Mouse (Mus musculus) bone marrow, adult 2 months (tissue): Measurements from ENCODE around the gene Aagab. TPM values are rescaled to one million over a fixed set of nuclear protein-coding genes. Genes with fewer than 3 reads are reported as not detected.

Experiments used
- H3K27ac ChIP-seq: fragments of 200-500 bp; 2 replicates; pipeline ENCODE4 v1.5.1; 2012; ENCODE audit warnings: low read depth, mild to moderate bottlenecking, control low read depth, inconsistent platforms, low read length; ENCODE audit not compliant: control insufficient read depth, poor library complexity, insufficient read depth
- H3K4me1 ChIP-seq: fragments of 200-500 bp; 2 replicates; pipeline ENCODE4 v1.6.1; 2011; ENCODE audit warnings: low read length; ENCODE audit not compliant: control insufficient read depth, insufficient read depth
- H3K4me3 ChIP-seq: fragments of 200-500 bp; replicated peaks from 2 replicates; pipeline ENCODE3; 2011; ENCODE audit warnings: mild to moderate bottlenecking, low read depth, low read length, control low read depth; ENCODE audit not compliant: control insufficient read depth
- CTCF ChIP-seq: fragments of 200-500 bp; IDR thresholded peaks from 2 replicates; pipeline ENCODE4 v1.5.1; 2011; ENCODE audit warnings: low read length, control low read depth; ENCODE audit not compliant: control insufficient read depth, insufficient read depth
- POLR2A ChIP-seq: fragments of 200-500 bp; IDR thresholded peaks from 2 replicates; pipeline ENCODE4 v1.6.1; 2011; ENCODE audit warnings: low read depth, mild to moderate bottlenecking, control low read depth, low read length, borderline replicate concordance; ENCODE audit not compliant: control insufficient read depth
- WGBS: fragments of 180-500 bp; shearing (Covaris S2); methylation state at CpG from one replicate; pipeline ENCODE4 v1.1.7; 2018; 5-methylcytosine and 5-hydroxymethylcytosine counted together
- polyA plus RNA-seq: library from polyadenylated mRNA; stranded (reverse); fragments of >200 nt; gene quantifications from 2 replicates; pipeline ENCODE4 v1.2.4, GENCODE M21; 2011; ENCODE audit warnings: low replicate concordance; ENCODE audit not compliant: missing spikeins, insufficient read depth, insufficient read length

Gene Aagab
- polyA plus RNA-seq, 1 experiment = 13.9 TPM

GRCm38 (mm10) chr9:63610231-63610630, 7.8 kb downstream of the Aagab start:
- 76% methylated on average over 6 of the region's 6 CpGs for WGBS
- TF ChIP-seq POLR2A (no peak), CTCF (peak; percentile 40; the same call in 1 of the 2 replicates)
- H3K4me1 ChIP-seq = peaks cover 27% of the 10 kb centered on the region
- H3K4me3 ChIP-seq = no peak overlapping the region
- no peak overlapping the region for H3K27ac ChIP-seq

DNA sequence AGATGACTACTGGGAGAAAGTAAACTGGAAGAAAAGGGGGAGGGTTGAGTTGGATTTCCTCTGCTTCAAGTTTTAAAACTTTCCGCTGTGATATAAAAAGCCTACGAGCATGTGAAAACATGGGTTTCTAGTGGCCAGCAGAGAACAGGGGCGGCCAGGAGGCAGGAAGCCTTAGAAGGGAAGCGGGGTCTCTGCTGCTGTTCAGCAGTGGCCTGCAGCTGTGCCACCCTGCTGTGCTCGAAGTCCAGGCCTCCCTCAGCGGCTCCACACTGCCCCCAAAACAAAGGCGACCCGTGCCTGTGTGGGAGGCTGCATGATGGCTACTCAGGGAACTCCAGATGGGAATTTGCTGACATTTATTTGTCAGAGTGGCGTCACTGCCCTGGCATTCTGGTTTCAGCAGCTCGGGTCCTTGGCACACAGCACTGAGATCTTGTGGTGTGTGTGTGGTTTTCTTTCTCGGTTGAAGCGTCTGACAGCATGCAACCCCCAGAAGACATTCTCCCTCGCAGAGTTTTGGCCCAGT, 8.4 kb downstream of the Aagab start:
- Histone ChIP-seq H3K4me3 (no peak overlapping the region), H3K27ac (peak overlapping the region; percentile 79), H3K4me1 (peaks cover 29% of the 10 kb centered on the region)
- 6% methylated on average over 13 of the region's 13 CpGs for WGBS
- TF ChIP-seq POLR2A (no peak), CTCF (no peak)

- no peak overlapping the region for H3K4me3 ChIP-seq
- peak overlapping the region; percentile 30; the same call in 1 of the 2 replicates for H3K27ac ChIP-seq
- no peak for TF ChIP-seq POLR2A
- no peak for TF ChIP-seq CTCF
- H3K4me1 ChIP-seq = peaks cover 29% of the 10 kb centered on the region
- 11% methylated on average over 5 of the region's 5 CpGs for WGBS
These were observed 9.5 kb downstream of the Aagab start for GRCm38 (mm10) chr9:63611967-63612366.

GRCm38 (mm10) chr9:63612565-63613515, 10.4 kb downstream of the Aagab start:
- Histone ChIP-seq H3K4me3 (no peak overlapping the region), H3K4me1 (peaks cover 29% of the 10 kb centered on the region), H3K27ac (peak overlapping the region; percentile 67)
- WGBS = 46% methylated on average over 16 of the region's 16 CpGs
- TF ChIP-seq CTCF (no peak), POLR2A (no peak)

DNA sequence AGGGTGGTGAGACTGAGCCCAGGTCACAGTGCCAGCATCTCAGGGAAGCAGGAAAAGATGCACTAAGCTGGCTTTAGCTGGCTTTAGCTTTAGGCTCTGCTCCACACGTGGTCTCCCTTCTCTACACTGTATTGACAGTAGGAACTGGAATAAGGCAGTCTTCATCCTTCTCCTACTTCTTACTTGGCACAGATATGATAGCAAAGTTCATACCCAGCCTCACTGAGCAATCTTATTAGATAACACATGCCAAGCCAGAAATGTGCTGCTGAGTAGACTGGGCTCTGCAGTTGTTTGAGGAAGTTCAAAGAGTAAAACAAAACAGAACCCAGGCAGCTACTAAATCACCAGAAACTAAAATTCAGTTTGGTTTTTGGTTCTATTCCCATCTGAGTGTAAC, 11.1 kb downstream of the Aagab start:
- no peak for TF ChIP-seq CTCF
- no peak for TF ChIP-seq POLR2A
- peak overlapping the region; percentile 67 for H3K27ac ChIP-seq
- H3K4me1 ChIP-seq = peaks cover 29% of the 10 kb centered on the region
- 3% methylated on average over 1 of the region's 1 CpGs for WGBS
- no peak overlapping the region for H3K4me3 ChIP-seq

DNA sequence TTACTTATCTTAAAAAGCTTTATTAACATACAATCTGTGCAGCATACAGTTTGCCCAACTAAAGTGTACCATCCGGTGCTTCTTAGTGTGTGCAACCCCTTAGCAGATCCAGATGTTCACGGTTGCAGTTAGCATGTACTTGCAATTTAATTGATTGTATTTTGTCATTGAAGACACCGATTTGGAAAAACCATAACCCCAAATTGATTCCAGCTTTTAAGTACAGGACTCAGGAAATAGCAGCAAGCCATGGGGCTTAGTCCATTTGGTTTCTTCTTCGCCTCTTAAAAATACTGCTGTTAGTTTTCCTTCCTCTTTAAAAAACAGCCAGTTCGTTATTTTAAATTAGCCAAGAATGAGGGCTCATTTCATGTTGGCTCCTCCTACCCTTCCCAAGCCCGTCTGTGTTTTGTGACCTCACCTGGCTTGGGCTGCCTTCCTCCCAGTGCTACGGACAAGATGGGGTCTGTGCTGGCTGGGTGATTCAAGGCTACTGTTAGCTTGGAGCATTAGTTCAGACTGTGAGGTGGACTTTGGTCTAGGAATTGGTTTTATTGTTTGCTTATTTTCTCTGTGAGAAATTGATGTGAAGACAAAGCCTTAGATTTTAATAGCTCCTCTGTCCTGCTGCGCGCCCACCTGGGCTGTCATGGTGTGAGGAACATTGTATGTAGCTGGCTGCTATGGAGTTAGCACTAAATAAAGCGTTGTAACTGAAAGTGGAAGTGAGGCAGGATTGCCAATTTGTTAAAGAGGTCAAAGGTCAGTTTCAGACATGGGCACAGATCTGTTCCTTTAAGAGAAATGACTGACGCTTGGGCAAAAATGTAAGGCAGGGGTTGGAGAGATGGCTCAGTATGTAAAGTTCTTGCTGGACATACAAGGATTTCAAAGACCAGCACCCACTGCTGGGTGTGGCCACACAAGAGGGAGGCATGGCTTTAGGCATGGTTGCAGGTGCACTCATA, 11.8 kb downstream of the Aagab start:
- Histone ChIP-seq H3K4me3 (peak overlapping the region; percentile 7), H3K4me1 (peaks cover 27% of the 10 kb centered on the region), H3K27ac (peak overlapping the region; percentile 84)
- TF ChIP-seq CTCF (no peak), POLR2A (no peak)
- WGBS = 25% methylated on average over 11 of the region's 11 CpGs

DNA sequence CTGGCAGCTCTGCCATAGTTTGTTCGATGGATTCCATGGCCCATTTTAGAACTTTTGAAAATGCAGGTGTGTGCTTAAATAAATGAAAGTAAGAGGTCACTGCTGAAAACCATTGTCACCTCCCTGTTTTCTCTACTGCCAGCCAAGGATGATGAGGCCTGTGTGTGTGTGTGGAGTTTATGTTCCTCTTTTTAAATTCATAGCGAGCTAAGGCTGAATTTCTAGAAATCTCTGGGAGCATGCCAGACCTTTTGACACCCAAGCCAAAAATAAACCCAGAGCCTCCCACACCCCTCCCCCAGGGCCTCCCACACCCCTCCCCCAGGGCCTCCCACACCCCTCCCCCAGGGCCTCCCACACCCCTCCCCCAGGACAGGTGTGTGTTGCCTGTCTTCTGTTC, 15.5 kb downstream of the Aagab start:
- TF ChIP-seq POLR2A = no peak
- TF ChIP-seq CTCF = no peak
- WGBS = 44% methylated on average over 2 of the region's 2 CpGs
- Histone ChIP-seq H3K4me1 (peaks cover 13% of the 10 kb centered on the region), H3K4me3 (no peak overlapping the region), H3K27ac (no peak overlapping the region)

DNA sequence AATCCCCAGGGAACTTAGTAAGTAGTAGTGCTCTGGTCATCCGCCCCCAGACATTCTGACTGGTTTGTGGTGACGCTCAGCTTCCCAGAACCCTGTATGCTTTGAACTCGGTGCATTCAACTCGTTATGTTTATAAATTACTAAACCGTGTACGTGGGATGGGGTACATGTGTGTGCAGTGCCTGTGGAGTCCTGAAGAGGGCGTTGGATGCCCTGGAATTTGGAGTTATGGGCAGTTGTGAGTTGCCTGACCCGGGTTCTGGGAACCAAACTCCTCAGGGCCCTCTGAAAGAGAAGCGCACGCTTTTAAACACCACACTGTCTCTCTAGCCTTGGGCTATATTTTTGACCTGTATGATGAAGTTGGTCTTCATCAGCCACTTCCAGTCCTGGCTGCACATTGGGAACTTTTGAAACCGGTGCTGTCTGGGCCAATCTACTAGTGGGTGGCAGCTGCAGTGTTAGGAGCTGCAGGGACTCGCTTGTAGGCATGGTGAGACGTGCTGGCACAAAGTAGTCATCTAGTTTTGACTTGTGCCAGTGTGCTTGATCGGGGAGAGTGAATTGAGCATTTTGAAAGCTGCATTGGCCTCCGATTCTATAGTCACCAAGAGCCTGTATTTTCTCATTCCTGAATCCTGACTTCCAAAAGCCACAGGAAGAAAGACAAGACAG, 21.6 kb downstream of the Aagab start:
- H3K4me3 ChIP-seq = no peak overlapping the region
- no peaks in the 10 kb centered on the region for H3K4me1 ChIP-seq
- TF ChIP-seq POLR2A (no peak), CTCF (no peak; the same call in 1 of the 2 replicates)
- WGBS = 87% methylated on average over 15 of the region's 15 CpGs
- no peak overlapping the region for H3K27ac ChIP-seq
